Mouse (Mus musculus) olfactory bulb, adult 2 months (tissue): ENCODE results near the gene Amph. TPM values are rescaled to one million over a fixed set of nuclear protein-coding genes. Genes with fewer than 3 reads are reported as not detected.

Source experiments
- H3K27ac ChIP-seq: fragments of 200-500 bp; 2 replicates; pipeline ENCODE4 v1.5.1; 2012; ENCODE audit warnings: low read depth, low read length; ENCODE audit not compliant: insufficient read depth
- H3K4me1 ChIP-seq: fragments of 200-500 bp; 2 replicates; pipeline ENCODE4 v1.6.1; 2012; ENCODE audit warnings: low read length; ENCODE audit not compliant: control insufficient read depth, insufficient read depth
- H3K4me3 ChIP-seq: fragments of 200-500 bp; 2 replicates; pipeline ENCODE4 v1.5.1; 2012; ENCODE audit warnings: mild to moderate bottlenecking, low read depth, low read length, moderate library complexity; ENCODE audit not compliant: insufficient read depth
- CTCF ChIP-seq: fragments of 200-500 bp; IDR thresholded peaks from 2 replicates; pipeline ENCODE4 v1.5.1; 2012; ENCODE audit warnings: low read depth, mild to moderate bottlenecking, low read length, moderate library complexity; ENCODE audit not compliant: insufficient read depth
- POLR2A ChIP-seq: fragments of 200-500 bp; IDR thresholded peaks from 2 replicates; pipeline ENCODE4 v1.6.1; 2012; ENCODE audit warnings: mild to moderate bottlenecking, low read depth, low read length, moderate library complexity; ENCODE audit not compliant: insufficient read depth
- WGBS: fragments of 180-500 bp; shearing (Covaris S2); methylation state at CpG from one replicate; pipeline ENCODE4 v1.1.7; 2018; 5-methylcytosine and 5-hydroxymethylcytosine counted together
- polyA plus RNA-seq: library from polyadenylated mRNA; stranded (reverse); fragments of >200 nt; gene quantifications from 2 replicates; pipeline ENCODE4 v1.2.4, GENCODE M21; 2012; ENCODE audit warnings: low replicate concordance; ENCODE audit not compliant: missing spikeins, insufficient read depth, insufficient read length

Amph gene
- polyA plus RNA-seq, 1 experiment = not detected

DNA sequence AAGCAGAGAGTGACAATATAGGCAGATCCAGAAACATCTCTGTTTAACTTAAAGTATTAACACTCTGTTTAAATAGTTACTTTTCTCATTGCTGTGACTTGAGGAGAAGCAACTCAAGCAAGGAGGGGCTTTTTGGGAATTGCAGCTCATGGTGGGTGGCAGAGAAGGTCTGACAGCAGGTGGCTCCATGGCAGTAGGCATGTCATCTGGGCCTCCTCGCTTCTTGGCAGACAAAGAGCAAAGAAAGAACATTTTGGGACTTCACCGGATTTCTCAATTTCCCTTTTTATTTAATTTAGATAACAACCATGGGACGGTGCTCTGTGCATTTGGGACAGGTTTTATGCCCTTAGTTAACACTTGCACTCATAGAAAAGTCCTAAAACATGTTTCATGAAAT lies 195.8 kb downstream of the Amph start:
- peaks cover 3% of the 10 kb centered on the region; the same call in 1 of the 2 replicates for H3K4me1 ChIP-seq
- 92% methylated on average over 3 of the region's 3 CpGs for WGBS
- TF ChIP-seq POLR2A (no peak), CTCF (no peak)
- H3K4me3 ChIP-seq = no peak overlapping the region
- no peak overlapping the region for H3K27ac ChIP-seq

- H3K27ac ChIP-seq = no peak overlapping the region
- TF ChIP-seq POLR2A = no peak
- no peak for TF ChIP-seq CTCF
- H3K4me1 ChIP-seq = peaks cover 8% of the 10 kb centered on the region; the same call in 1 of the 2 replicates
- H3K4me3 ChIP-seq = no peak overlapping the region
- WGBS = 95% methylated on average over 3 of the region's 3 CpGs
These were observed 199.5 kb downstream of the Amph start for GRCm38 (mm10) chr13:19147468-19147867.

GRCm38 (mm10) chr13:19149574-19149973 lies 201.6 kb downstream of the Amph start:
- H3K27ac ChIP-seq = no peak overlapping the region
- WGBS = 64% methylated on average over 8 of the region's 8 CpGs
- TF ChIP-seq CTCF (no peak), POLR2A (no peak)
- H3K4me3 ChIP-seq = no peak overlapping the region
- peaks cover 8% of the 10 kb centered on the region; the same call in 1 of the 2 replicates for H3K4me1 ChIP-seq

DNA sequence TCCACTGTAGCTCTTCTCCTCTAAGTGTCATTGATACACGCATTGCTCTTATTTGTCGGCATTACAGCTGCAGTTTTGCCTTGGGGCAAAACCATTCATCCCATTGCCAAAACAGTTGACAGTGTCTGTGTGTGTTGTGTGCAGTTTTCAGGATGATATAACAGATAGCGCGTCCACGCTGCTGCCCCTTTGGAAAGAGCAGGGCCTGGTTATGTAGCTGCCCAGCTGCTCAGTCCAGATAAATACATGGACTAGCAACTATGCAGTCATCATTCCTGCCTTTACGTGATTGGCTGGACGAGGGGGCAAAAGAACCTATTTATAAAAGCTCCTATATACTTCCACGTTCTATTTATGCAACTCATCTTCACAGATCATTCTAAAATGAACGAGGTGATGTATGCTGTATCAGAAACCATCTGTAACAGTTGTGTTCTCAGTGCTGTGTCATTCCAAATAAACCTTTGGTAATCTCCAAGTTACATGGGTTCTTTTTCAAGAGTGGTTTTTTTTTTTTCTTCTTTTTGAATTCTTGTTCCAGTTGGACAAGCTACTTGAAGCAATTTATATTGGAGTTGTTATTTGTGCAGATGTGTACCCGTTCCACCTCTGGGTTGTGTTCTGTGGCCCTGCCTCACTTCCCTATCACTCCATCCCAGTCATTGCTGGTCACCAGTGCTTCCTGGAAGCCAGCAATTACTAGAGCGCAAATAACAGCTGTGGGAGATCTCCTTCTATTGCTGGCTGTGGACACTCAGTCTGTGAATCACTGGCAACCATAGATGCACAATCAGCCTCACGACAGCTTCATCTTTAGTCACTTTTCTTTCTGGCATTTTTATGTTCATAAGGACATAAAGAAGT lies 202.7 kb downstream of the Amph start:
- no peak overlapping the region; the same call in 1 of the 2 replicates for H3K27ac ChIP-seq
- no peak overlapping the region for H3K4me3 ChIP-seq
- WGBS = 79% methylated on average over 12 of the region's 12 CpGs
- peaks cover 8% of the 10 kb centered on the region; the same call in 1 of the 2 replicates for H3K4me1 ChIP-seq
- TF ChIP-seq CTCF (no peak), POLR2A (no peak)

- Histone ChIP-seq H3K4me1 (peaks cover 8% of the 10 kb centered on the region; the same call in 1 of the 2 replicates), H3K27ac (no peak overlapping the region), H3K4me3 (no peak overlapping the region)
- 92% methylated on average over 3 of the region's 3 CpGs for WGBS
- TF ChIP-seq CTCF (no peak), POLR2A (no peak)
These were observed 204.1 kb downstream of the Amph start for GRCm38 (mm10) chr13:19152126-19152525.

DNA sequence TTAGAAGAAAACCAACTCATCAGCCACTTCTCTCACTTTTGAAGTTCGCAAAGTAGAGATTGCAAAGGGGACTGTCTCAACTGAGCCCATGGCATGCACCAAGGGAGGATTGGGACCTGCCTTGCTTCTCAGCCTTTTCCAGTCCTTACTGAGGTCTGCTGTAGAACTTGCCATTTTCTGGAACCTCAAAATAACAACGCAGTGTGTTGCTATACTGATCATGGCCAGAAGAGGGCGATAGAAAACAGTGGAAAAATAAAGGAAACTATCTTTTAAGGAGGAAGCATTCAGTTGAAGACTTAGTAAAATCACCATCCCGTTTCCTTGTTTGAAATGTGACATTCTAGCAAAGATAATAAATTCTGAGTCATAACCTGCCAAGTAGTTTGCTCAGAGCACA lies 210.5 kb downstream of the Amph start:
- TF ChIP-seq CTCF (no peak), POLR2A (no peak)
- Histone ChIP-seq H3K27ac (no peak overlapping the region), H3K4me1 (no peaks in the 10 kb centered on the region), H3K4me3 (no peak overlapping the region)
- WGBS = 25% methylated on average over 4 of the region's 4 CpGs

DNA sequence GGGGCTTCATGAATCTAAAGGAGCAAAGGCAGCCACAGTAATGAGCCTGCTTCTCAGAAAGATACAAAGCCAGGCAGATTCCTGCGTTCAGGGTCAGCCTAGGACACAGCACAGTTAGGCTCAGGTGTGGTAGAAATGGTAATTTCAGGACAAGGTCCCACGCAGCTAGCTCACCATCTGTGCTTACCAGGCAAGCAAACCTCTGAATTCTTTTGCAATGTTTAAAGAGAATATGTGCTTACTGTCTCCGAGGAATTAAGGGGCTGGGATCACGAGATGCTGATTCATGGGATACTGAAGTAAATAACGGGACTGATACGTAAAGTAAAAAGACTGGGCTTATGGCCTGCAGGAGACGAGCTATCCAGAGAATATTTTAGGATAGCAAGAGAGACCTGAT lies 212.6 kb downstream of the Amph start:
- 66% methylated on average over 7 of the region's 7 CpGs for WGBS
- Histone ChIP-seq H3K27ac (no peak overlapping the region), H3K4me3 (no peak overlapping the region), H3K4me1 (no peaks in the 10 kb centered on the region)
- TF ChIP-seq CTCF (no peak), POLR2A (no peak)

DNA sequence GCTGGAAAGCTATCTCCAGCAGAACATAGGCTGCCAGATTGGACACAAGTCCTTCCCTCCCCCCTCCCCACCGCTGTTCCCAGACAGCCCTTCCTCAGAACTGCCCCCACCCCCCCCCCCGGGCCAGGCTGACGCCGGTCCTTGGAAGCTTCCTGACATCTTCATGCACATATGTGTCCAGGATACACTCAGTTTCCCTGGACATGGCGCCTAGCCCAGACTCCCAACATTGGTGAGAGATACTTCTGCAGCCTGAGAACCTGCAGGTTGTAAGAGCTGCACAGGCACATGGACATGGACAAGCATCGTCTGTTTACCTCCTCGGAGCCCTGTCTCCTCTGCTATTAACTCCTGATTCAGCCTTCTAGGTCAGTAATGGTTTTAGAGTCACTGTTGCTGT lies 213.1 kb downstream of the Amph start:
- TF ChIP-seq CTCF (no peak), POLR2A (no peak)
- Histone ChIP-seq H3K4me1 (no peaks in the 10 kb centered on the region), H3K27ac (no peak overlapping the region), H3K4me3 (no peak overlapping the region)
- WGBS = 56% methylated on average over 7 of the region's 7 CpGs

DNA sequence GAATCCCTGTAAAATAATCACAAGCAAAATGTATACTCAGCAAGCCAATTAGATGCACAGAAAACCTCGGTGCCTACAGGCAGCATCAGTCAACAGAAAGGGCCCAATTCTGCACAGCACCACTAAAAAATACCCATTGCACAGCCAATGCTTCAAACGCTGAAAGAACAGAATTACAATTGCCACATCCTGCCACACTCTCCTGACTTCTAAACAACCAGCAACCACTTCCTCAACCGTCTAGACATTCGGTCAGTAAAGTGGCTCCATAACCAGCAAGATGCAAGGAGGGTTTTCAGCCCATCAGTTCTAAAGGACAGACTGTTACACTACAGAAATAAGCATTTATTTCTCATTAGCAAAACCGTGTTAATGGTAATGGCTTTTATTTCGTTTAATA lies 214.1 kb downstream of the Amph start:
- WGBS = 87% methylated on average over 6 of the region's 6 CpGs
- Histone ChIP-seq H3K4me1 (no peaks in the 10 kb centered on the region), H3K4me3 (no peak overlapping the region), H3K27ac (no peak overlapping the region)
- no peak for TF ChIP-seq CTCF
- TF ChIP-seq POLR2A = no peak
